ENCODE assay signal across 8 mouse cellular contexts in genomic region chr5:108692271-108692670, GRCm38 (mm10). TPM values are rescaled to one million over a fixed set of nuclear protein-coding genes. Genes with fewer than 3 reads are reported as not detected.
A peak's percentile ranks its signal among the peaks of the same experiment; 100 is the strongest.
DNase-seq lines count a peak whose midpoint lies in the region; ATAC-seq and TF ChIP-seq lines count a peak whose summit lies in the region.

Fgfrl1 (plus strand) TSS chr5:108692382.

- H3ac ChIP-seq in myocyte (ENCODE audit: control insufficient read depth, insufficient read length) = no peak within 1 kb of the TSS

- peak within 1 kb of the TSS; percentile 93 for H3K4me2 ChIP-seq in liver, embryonic 11.5 days
- peak within 1 kb of the TSS; percentile 88 for H3K4me2 ChIP-seq in myocyte (ENCODE audit: low read depth)

- 0 out of 2 replicates have a peak within 1 kb of the TSS, but pooled peaks have one; percentile 23 for H3K9ac ChIP-seq in heart, adult 2 months (ENCODE audit: low read depth, low read length)
- peak within 1 kb of the TSS; percentile 52 for H3K9ac ChIP-seq in liver, embryonic 11.5 days (ENCODE audit: low read depth, low read length)

- ATAC-seq in liver, embryonic 11.5 days (replicated peaks; ENCODE audit: low FRiP score) = 0 out of 2 replicates have a peak, but pooled peaks have one; percentile 19

- H3K9me3 ChIP-seq in liver, embryonic 11.5 days (ENCODE audit: control insufficient read depth, low read length) = no peaks in the 10 kb centered on the region

- H3K4me3 ChIP-seq in heart, adult 2 months = peak within 1 kb of the TSS; percentile 51
- peak within 1 kb of the TSS; percentile 97 for H3K4me3 ChIP-seq in liver, embryonic 11.5 days (ENCODE audit: low read depth, low read length)
- peak within 1 kb of the TSS; percentile 28 for H3K4me3 ChIP-seq in myocyte

- no peak for TF ChIP-seq POLR2A in heart, adult 2 months (IDR thresholded peaks at IDR 0.05; ENCODE audit: insufficient read depth, low read depth, low read length)
- no peak for TF ChIP-seq POLR2A in myocyte (IDR thresholded peaks at IDR 0.05; ENCODE audit: insufficient read length, low read depth)

- WGBS in heart, adult 2 months = 2% methylated on average over 18 of the region's 18 CpGs
- 4% methylated on average over 16 of the region's 18 CpGs for WGBS in liver, embryonic 11.5 days

- intact Hi-C loops in heart, adult 2 months (cut with DNase I) = loop anchor here (1.0 to 2.0 kb wide), 3 partner anchors 15 to 63 kb away; partner anchors contain the start of genes Gak and Tmem175

- no peaks in the 10 kb centered on the region for H3K36me3 ChIP-seq in heart, adult 2 months (ENCODE audit: control insufficient read depth, insufficient read depth, low read length)
- no peaks in the 10 kb centered on the region for H3K36me3 ChIP-seq in liver, embryonic 11.5 days (ENCODE audit: control insufficient read depth, insufficient read depth, low read length)
- H3K36me3 ChIP-seq in myocyte (ENCODE audit: control insufficient read depth, insufficient read depth) = no peaks in the 10 kb centered on the region

- H3K4me1 ChIP-seq in heart, adult 2 months (ENCODE audit: control insufficient read depth, insufficient read depth, low read length) = peaks cover 5% of the 10 kb centered on the region
- H3K4me1 ChIP-seq in liver, embryonic 11.5 days (replicated peaks; ENCODE audit: control insufficient read depth, insufficient read depth, low read length) = peaks cover 29% of the 10 kb centered on the region

- H3K79me2 ChIP-seq in heart, adult 2 months (replicated peaks; ENCODE audit: control insufficient read depth, insufficient read depth, low read length) = no peaks in the 10 kb centered on the region
- H3K79me2 ChIP-seq in myocyte (ENCODE audit: control insufficient read depth, insufficient read depth) = no peaks in the 10 kb centered on the region

- no peaks in the 10 kb centered on the region for H3K27me3 ChIP-seq in heart, adult 2 months (ENCODE audit: control insufficient read depth, insufficient read depth, low read length)
- peaks cover 3% of the 10 kb centered on the region; the same call in 1 of the 2 replicates for H3K27me3 ChIP-seq in liver, embryonic 11.5 days (replicated peaks; ENCODE audit: control insufficient read depth, insufficient read depth, low read length)
- H3K27me3 ChIP-seq in myocyte (ENCODE audit: control insufficient read depth, insufficient read depth, insufficient read length) = no peaks in the 10 kb centered on the region

- TF ChIP-seq EP300 in heart, adult 2 months (IDR thresholded peaks at IDR 0.05; ENCODE audit: insufficient read depth, low read depth, low read length) = no peak

- H3K27ac ChIP-seq in heart, adult 2 months = no peak within 1 kb of the TSS
- H3K27ac ChIP-seq in liver, embryonic 11.5 days (ENCODE audit: low read depth, low read length) = no peak within 1 kb of the TSS

- no peak for DNase-seq in left cerebral cortex, adult 18-20 months (ENCODE audit: low spot score in 2 of 2)
- no peak for DNase-seq in left cerebral cortex, adult 9 months (ENCODE audit: low spot score in 2 of 2)
- peak; percentile 68 for DNase-seq in embryo, embryonic 9.5 days (ENCODE audit: extremely low spot score)
- DNase-seq in heart, adult 2 months = peak; percentile 69 to 77
- DNase-seq in kidney, adult 18-20 months = peak; percentile 76
- DNase-seq in liver, embryonic 11.5 days (ENCODE audit: low spot score) = peak; percentile 67
- DNase-seq in thymus, postnatal 10 days (ENCODE audit: low spot score in 2 of 2) = peak; percentile 44 to 73

- TF ChIP-seq CTCF in heart, adult 2 months (IDR thresholded peaks at IDR 0.05) = peak; percentile 62

TF ChIP-seq in myocyte, 11 proteins besides CTCF, POLR2A, EP300 and RAD21:
- no peak for TF ChIP-seq REST (IDR thresholded peaks at IDR 0.05; ENCODE audit: insufficient read depth, insufficient read length)
- peak in 1 of 3 experiments; percentile 8 for TF ChIP-seq MYOD1 (IDR thresholded peaks at IDR 0.05; ENCODE audit: control insufficient read depth in 1 of 3, insufficient read length in 2 of 3, low read depth in 2 of 3)

RNA-seq across cellular contexts. Expression of gene Fgfrl1, which starts in this region (rescaled TPM):
- total RNA-seq in left cerebral cortex, adult 18-20 months (2021) = 10 to 100 TPM; 16.9 to 28.0 TPM
- total RNA-seq in heart, adult 2 months (2021) = 10 to 100 TPM; 17.6 to 21.6 TPM
- polyA plus RNA-seq in heart, adult 2 months (2012; rRNA removed) = 33.5 and 36.5 TPM in 2 replicates
- 21.3 and 22.1 TPM in 2 replicates for polyA plus RNA-seq in liver, embryonic 11.5 days (2014; fragmentation: Nextera tagmentation; extraction: Ambion mirVana)
- polyA plus RNA-seq in myocyte (2012; fragmentation: generic; extraction: Trizol) = 93.3 TPM

Comparison
In these comparisons a context has a peak if more than half of its experiments do, and no peak if none do; other contexts are left out.
1. DNase-seq: peak in embryo, embryonic 9.5 days (single experiment), heart, adult 2 months (2 of 2), kidney, adult 18-20 months (single experiment), liver, embryonic 11.5 days (single experiment) and thymus, postnatal 10 days (2 of 2); none in left cerebral cortex, adult 18-20 months (0 of 2) and left cerebral cortex, adult 9 months (0 of 2).
2. H3K4me3 ChIP-seq: peak in every context shown above with its lines; median percentile 97 in liver, embryonic 11.5 days; 51 in heart, adult 2 months; 28 in myocyte.